In the genomic region with DNA sequence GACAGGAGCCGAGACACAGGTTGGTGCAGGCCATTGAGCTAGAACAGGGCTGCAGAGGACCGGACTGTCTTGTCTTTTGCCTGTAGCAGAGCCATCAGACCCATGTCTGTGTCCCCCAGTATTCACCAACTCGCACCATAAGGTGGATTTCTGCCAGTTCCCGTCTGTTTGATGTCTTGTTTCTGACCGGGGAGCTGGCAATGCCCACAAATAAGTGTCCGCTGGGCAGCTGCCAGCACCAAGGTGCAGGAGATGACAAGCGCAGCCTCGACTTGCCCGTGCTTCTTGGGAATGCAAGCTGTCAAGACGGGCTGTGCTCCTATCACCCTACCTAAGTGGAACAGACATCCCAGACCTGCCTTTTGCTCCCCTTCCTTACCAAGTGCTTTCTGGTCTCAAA, we compare ENCODE assay signal across 18 mouse cellular contexts.
"Had no signal": no experiment of that assay in that cellular context is flagged by ENCODE, and none has a peak within 500 bp of the region (broad histone marks: within the 10 kb centered on the region; RNA-seq: fewer than 3 reads in every experiment).

No protein-coding gene starts in this region.

- H3K4me3 ChIP-seq: lung, embryonic 15.5 days; megakaryocyte, embryonic 14.5 days; midbrain, embryonic 13.5 days; midbrain, embryonic 15.5 days; neural tube, embryonic 12.5 days; stomach, embryonic 15.5 days had no signal

- ATAC-seq: liver, postnatal 0 days; lung, postnatal 0 days; midbrain, embryonic 13.5 days; midbrain, embryonic 15.5 days had no signal

- H3K4me1 ChIP-seq: midbrain, embryonic 13.5 days; midbrain, embryonic 15.5 days; neural tube, embryonic 12.5 days; stomach, embryonic 15.5 days had no signal

- DNase-seq: liver, postnatal 0 days; lung, adult 2 months; lung, postnatal 14 days; lung, postnatal 36 days; right cerebral cortex, postnatal 14 days; thymus, adult 2 months; thymus, postnatal 25 days; thymus, postnatal 4 days had no signal

- H3K9me3 ChIP-seq: lung, embryonic 15.5 days; megakaryocyte, embryonic 14.5 days; midbrain, embryonic 13.5 days; midbrain, embryonic 15.5 days; neural tube, embryonic 12.5 days; stomach, embryonic 15.5 days had no signal

- H3K27me3 ChIP-seq: lung, embryonic 15.5 days; megakaryocyte, embryonic 14.5 days; midbrain, embryonic 13.5 days; midbrain, embryonic 15.5 days; neural tube, embryonic 12.5 days; stomach, embryonic 15.5 days had no signal

- H3K4me2 ChIP-seq: lung, embryonic 15.5 days; midbrain, embryonic 11.5 days; midbrain, embryonic 13.5 days; midbrain, embryonic 15.5 days; neural tube, embryonic 12.5 days; stomach, embryonic 15.5 days had no signal

- H3K27ac ChIP-seq: lung, embryonic 15.5 days; macrophage; midbrain, embryonic 13.5 days; midbrain, embryonic 15.5 days; neural tube, embryonic 12.5 days; stomach, embryonic 15.5 days; stomach, postnatal 0 days had no signal

- H3K9ac ChIP-seq: liver, postnatal 0 days; lung, embryonic 15.5 days; midbrain, embryonic 13.5 days; midbrain, embryonic 15.5 days; neural tube, embryonic 12.5 days; stomach, embryonic 15.5 days had no signal
